Mouse (Mus musculus) myocyte (in vitro differentiated cells): Measurements from ENCODE around the gene Nfkbie.

Source experiments
- CEBPB ChIP-seq: IDR thresholded peaks from 2 replicates; pipeline ENCODE4 v1.6.1; 2011; ENCODE audit warnings: mild to moderate bottlenecking, moderate library complexity; ENCODE audit not compliant: poor library complexity, insufficient read depth, severe bottlenecking
- E2F4 ChIP-seq: IDR thresholded peaks from one replicate; pipeline ENCODE4 v1.6.1; 2011; ENCODE audit warnings: mild to moderate bottlenecking, control low read depth, moderate library complexity; ENCODE audit not compliant: insufficient read depth
- MYOD1 ChIP-seq, 3 experiments: IDR thresholded peaks; one replicate each; pipeline ENCODE4 v1.6.1; 2011; ENCODE audit warnings: control low read depth in 2 of 3, low read depth in 2 of 3, mild to moderate bottlenecking in 2 of 3, moderate library complexity in 1 of 3; ENCODE audit not compliant: insufficient read length in 2 of 3, control insufficient read depth in 1 of 3
- POLR2A ChIP-seq: IDR thresholded peaks from one replicate; pipeline ENCODE4 v1.6.1; 2011; ENCODE audit warnings: low read depth, mild to moderate bottlenecking, control low read depth, moderate library complexity; ENCODE audit not compliant: insufficient read length
- POLR2AphosphoS2 ChIP-seq: IDR thresholded peaks from one replicate; pipeline ENCODE4 v1.6.1; 2011; ENCODE audit warnings: low read depth, control low read depth; ENCODE audit not compliant: insufficient read length
- TCF12 ChIP-seq: IDR thresholded peaks from one replicate; pipeline ENCODE4 v1.6.1; 2011; ENCODE audit warnings: mild to moderate bottlenecking, control low read depth; ENCODE audit not compliant: poor library complexity, insufficient read depth, severe bottlenecking

GRCm38 (mm10) chr17:45557246-45557824 is 1.8 kb downstream of the Nfkbie start:
- TF ChIP-seq POLR2A, result no peak
- no peak for TF ChIP-seq CEBPB
- TF ChIP-seq MYOD1 (IDR thresholded peaks at IDR 0.05; ENCODE audit: control insufficient read depth in 1 of 3, insufficient read length in 2 of 3, low read depth in 2 of 3), result no peak
- TF ChIP-seq E2F4, result no peak
- no peak for TF ChIP-seq POLR2AphosphoS2
- TF ChIP-seq TCF12, result no peak
